Mouse (Mus musculus) gastrocnemius, adult 18-20 months (tissue): Measurements from ENCODE around the gene Gpr152. TPM values are rescaled to one million over a fixed set of nuclear protein-coding genes. Genes with fewer than 3 reads are reported as not detected.
A peak's percentile ranks its signal among the peaks of the same experiment; 100 is the strongest.

Source experiments
- DNase-seq: peaks from one replicate; pipeline ENCODE4 v3.0.0; 2021; ENCODE audit warnings: low spot score
- total RNA-seq, 2 experiments: library from RNA; stranded (reverse); gene quantifications; 2 replicates each; pipeline ENCODE4 v1.2.3; 2021

The Gpr152 gene
- total RNA-seq, 2 experiments from 2014 or later: not detected

DNA sequence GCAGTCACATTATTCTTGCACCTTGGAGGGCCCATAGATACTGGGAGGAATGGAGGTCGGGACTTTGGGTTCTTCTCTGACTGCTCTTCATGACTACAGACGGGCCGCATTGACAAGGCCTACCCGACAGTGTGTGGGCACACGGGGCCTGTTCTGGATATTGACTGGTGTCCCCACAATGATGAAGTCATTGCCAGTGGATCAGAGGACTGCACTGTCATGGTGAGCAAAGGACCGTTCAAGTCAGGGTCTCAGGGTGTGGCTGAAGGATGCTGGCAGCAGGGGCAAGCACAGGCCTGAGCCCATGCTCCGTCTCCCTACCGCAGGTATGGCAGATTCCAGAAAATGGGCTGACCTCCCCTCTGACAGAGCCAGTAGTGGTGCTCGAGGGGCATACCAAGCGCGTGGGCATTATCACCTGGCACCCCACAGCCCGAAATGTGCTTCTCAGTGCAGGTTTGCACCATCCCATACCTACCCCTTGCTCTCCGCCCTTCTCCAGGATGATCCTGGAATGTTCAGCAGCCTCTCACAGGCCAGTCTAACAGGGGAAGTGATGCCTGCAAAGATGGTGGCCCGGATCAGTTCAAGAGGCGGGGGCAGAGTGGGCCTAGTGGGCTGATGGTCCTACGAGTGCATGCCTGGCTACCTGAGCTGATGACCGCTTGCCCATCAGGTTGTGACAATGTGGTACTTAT, 10.3 kb downstream of the Gpr152 start:
- no peak for DNase-seq

DNA sequence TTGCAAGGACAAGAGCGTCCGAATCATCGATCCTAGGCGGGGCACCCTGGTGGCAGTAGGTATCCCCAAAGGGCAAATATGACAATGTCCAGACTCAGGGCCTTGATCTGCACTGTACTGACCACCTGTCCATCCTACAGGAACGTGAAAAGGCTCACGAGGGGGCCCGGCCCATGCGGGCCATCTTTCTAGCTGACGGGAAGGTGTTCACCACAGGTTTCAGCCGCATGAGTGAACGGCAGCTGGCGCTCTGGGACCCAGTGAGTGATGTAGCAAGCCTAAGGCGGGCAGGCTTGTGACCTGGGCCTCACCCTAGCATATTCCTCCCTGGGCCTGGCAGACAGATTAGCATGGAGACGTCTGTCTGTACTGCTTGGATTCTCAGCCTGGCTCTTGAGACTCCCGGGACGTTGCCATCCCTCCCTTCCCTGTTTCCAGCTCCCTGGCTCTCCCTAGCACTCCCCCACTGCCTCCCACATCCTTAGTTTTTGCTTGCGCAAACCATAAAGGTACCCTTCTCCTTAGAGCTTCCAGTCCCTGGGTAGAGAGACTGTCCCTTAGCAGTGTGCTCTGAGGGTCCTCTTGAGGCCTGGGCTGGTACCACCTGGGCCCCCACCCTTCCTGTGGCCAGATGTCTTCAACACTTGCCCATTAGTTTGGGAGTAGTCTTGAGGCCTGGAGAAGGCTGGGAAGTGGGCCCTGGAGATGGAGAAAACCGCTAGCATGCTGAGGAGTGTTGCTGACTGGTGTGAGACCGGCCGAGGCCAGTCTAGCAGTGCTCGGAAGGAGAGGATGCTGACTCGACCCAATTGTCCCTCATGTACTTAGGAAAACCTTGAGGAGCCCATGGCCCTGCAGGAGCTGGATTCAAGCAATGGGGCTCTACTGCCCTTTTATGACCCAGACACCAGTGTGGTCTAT, 11.2 kb downstream of the Gpr152 start:
- no peak for DNase-seq

DNA sequence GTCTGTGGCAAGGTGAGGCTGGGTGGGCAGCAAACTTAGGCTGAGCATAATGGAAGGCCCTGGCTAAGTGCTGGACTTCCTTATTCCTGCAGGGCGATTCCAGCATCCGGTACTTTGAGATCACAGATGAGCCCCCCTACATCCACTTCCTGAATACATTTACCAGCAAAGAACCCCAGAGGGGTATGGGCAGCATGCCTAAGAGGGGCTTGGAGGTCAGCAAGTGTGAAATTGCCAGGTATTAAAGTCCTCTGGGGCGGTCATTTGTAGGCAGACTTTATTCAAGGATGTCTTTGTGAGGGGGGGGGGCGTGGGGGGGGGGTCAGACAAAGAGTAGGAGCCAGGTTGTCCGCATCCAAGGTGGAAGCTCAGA, 11.9 kb downstream of the Gpr152 start:
- no peak for DNase-seq

DNA sequence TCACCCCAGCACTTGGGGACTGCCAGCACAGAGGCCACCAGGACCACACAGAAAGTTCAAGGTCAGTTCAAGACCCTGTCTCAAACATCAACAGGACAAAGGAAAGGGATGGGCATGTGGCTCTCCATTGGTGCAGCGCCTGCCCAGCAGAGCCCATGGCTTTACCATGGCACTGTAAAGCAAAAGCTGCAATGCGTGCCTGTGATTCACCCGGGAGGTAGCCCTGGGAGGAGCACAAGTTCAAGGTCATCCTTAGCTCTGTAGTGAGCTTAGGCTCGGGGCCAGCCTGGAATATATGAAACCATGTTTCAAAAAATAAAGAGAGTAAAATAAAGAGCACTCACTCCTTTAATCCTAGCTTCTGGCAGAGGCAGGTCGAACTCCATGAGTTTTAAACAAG, 12.3 kb downstream of the Gpr152 start:
- DNase-seq: no peak

DNA sequence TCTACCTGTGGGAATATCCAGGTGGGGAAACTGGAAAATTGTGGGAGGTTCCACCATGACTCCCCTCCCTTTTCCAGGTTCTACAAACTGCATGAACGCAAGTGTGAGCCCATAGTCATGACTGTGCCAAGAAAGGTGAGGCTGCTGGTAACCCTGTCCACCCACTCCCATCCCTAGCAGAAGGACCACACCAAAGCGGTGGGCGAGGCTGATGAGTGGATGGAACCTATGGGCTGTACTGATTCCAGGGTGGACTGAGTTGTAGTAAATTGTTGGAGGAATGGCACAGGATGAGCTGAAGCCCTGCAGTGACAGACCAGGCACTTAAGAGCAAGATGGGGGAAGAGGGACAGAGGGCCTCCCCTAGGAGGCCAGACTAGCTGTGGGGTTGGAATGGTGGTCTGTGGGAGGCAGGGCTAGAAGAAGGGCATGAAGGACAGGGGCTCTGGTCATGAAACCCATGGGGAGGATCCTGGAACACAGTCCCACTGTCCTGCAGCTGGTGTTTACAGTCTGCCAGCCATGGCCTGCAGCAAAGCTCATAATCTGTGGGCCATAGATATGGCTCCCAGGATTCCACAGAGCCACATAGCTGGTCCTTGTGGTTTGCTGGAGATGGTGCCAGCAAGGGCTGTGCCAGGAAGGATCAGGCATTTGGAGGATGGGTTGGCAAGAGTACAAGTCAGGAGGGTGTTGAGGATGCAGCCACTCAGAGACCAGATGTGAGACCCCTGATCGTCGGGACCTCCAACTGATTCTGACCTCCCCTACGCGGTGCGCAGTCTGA, 13.1 kb downstream of the Gpr152 start:
- DNase-seq: no peak

DNA sequence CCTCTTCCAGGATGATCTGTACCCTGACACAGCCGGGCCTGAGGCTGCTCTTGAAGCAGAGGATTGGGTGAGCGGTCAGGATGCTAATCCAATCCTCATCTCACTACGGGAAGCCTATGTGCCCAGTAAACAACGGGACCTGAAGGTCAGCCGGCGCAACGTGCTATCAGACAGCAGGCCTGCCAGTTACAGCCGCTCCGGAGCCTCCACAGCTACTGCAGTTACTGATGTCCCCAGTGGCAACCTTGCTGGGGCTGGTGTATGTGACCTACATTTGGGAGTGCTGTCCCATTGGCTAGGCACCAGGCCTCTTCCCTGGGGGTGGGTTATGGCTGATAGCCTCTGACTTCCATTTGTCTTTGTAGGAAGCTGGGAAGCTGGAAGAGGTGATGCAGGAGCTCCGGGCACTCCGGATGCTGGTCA, 13.7 kb downstream of the Gpr152 start, which contains the start of gene Ptprcap:
TSS of gene Ptprcap (plus strand) at position 373 of the 423 bp plus-strand sequence.
- DNase-seq: no peak

DNA sequence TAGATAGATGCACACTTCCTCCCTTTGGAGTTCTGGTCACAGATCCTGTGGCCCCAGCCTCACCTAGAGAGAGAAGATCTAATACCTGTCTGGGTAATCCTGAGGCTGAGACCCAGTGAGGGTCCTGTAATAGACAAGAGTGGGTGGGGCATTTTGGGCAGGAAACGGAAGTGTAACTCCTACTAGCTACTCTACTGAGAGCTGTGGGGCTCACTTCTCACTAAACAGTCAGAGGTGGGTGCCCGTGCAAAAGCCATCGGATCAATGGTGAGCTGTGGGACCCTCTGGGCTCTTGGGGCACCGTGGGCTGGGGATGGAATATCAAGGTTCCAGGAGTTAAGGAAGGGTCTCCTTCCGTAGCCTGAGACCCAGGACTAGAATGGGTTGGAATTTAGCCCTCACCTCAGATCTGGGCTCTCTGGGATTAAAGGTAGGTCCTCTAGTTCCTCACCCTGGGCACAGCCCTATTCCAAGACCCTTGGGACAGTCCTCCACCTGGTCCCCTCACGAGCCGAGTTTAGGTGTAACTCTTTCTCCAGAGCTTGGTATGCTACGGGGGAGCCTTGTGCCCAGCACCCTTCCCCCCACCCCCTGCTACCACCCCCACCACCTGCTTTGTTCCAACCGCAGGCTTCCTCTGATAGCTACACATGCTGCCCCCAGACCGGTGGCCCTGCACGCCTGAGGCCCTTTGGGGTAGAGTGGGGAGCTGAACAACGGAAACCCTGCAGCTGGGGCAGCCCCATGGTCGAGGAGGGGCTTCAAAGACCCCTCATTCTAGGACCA, 15.0 kb downstream of the Gpr152 start:
- no peak for DNase-seq

DNA sequence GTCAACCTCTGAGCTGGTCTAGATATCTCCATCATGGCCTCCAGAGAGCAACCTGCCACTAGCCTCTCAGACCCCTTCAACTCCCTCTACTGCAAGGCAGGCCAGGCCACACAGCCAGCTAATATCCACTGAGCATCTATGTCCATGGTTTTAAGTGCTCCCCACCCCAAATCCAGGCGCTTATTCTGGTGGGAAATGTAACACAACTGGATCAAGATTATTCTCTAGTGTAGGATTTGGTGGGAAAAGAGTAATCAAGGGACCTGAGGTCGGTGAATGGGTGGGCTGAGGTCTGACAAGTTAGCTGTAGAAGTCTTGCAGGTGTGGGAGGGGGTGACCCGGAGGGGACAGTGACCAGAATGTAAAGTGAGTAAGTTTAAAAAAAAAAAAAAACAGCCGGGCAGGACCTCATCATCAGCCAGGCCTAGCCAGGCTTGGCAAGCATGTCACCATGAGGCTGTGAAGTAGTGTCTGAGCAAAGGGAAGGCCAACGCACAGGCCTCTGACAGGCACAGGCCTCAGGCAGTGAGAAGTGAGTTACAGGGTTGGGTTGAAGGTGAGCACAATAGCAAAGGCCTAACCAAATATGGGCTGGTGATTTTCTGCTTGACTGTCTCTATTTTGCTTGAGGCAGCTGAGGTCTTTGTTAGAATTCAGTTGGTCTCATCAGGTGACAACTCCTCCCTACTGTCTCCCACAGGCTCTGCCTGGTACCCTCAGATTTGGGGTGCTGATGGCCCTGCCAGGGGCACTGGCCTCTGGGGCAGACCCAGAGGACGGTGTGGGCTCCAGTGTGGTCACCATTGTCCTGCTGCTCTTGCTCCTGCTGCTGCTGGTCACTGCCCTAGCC, 15.9 kb downstream of the Gpr152 start:
- no peak for DNase-seq

DNA sequence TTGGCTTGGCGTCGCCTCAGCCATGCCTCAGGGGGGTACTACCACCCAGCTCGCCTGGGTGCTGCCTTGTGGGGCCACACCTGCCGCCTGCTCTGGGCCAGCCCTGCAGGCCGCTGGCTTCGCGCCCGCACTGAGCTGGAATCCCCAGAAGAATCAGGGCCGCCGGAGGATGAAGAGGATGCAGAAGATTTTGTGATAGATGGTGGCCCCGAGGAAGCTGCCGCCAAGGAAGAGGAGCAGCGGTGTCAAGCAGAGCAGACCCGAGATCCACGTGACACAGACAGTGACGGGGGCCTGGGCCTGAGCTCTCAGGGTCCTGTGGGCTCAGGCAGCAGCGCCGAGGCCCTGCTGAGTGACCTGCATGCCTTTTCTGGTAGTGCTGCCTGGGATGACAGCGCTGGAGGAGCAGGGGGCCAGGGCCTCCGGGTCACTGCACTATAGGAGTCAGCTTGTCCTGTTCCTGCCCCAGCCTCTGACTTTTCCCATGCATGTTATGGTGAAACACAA, 16.5 kb downstream of the Gpr152 start:
- DNase-seq: no peak

DNA sequence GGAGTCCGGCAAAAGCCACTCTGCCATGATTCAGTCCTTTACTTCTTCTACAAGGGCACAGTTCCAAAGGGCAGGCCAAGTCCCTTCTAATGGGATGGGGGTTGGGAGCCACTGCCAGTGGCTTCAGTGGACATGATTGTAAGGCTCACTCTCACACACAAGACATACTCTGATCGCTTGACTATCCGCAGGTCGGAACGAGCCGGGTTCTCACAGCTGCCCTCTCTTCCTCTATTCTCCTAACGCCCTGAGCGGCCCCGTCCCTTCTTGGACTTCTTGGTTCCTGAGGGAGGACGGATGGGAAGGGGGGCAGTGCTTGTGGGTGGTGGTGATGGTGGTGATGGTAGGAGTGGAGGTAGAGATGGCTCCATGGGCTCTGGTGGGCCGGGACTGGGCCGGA, 17.2 kb downstream of the Gpr152 start:
- no peak for DNase-seq

DNA sequence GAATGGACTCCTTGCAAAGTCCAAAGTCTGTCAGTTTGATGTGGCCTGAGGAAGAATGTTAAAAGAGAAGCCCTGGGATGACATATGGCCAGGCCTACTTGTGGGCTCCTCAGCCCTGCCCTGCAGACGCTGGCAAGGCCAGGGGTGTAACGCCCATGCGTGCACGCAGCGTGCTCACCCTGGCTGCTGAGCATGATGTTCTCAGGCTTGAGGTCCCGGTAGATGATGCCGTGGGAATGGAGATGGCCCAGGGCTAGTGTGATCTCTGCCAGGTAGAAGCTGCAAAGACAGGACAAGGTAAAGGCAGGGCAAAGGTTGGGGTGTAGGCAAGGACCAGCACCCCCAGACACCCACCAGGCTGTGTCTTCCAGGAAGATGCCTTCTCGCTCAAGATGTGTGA, 19.5 kb downstream of the Gpr152 start:
- no peak for DNase-seq

DNA sequence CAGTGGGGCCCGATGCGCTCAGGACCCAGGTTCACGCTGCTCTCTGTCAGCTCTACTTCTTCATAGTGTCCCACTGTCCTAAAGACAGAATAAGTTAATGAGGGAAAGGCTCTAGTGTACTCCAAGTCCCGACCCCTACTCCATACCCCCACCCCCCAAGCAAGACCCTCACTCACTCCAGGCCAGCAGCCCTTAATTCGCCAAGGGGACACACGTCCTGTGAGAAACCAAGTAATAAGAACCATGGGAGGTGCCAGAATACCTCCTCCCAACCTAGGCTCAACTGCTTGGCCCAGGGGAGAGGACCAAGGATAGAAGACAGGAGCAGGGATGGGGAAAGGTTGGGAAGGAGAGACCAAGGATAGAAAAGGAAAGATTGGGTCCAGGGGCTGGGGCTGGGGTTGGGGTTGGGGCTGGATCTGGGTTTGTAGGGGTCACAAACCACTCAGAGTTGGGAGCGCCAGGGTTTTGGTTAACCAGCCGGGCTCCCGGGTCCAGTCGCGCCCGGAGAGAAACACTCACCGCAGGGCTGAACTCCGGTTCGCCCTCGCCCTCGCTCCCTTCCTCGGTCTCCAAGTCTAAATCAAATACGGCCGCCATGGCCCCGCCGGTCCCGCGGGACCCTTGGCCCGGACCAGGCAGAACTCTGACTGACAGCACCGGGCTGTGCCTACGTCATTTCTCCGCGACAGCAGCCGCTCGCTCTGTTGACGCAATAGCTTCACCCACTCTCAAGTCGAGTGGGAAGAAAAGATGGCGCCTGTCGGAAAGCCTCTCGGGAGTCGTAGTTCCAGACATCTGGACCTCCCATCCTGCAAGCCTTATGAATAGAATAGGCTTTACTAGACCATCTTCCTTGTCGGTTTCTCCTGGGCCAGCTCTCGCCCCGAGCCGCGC, 23.3 kb downstream of the Gpr152 start, which contains the start of gene Rps6kb2:
TSS of gene Rps6kb2 (minus strand) at position 709 of the 897 bp plus-strand sequence.
- peak; percentile 98 for DNase-seq

DNA sequence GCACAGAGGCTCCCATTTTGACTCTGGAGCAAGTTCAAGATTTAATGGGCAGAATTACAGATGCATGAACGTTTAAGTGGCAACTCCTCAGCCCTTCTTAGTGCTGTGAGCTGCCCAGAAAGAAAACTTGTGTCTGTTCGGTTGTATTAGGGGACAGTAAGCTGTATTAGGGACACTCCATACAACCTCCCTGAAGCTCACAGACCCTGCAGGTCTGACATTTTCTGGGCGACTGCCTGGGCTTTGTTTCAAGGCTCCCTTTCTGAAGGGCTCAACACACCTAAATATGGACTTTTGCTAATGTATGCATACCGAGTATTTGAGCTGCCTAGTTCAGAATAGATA, 23.9 kb downstream of the Gpr152 start:
- no peak for DNase-seq

DNA sequence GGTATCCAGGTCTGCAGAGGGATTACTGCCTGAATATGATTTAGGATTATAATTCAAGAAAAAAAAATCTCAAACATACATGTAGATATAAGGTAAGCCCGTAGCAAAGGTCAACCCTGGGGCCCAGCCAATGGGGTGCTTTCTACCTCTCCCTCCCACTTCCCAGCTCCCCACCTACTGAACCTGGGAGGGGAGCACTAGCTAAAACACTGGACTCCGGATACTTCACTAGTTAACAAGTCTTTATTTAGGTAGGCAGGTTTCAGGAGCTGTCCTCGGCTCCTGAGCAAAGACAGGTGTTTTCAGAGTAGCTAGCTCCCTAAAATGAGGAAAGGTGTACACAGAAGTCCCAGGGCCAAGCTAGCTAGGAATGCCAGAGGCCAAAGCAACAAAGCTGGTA, 24.5 kb downstream of the Gpr152 start:
- no peak for DNase-seq

DNA sequence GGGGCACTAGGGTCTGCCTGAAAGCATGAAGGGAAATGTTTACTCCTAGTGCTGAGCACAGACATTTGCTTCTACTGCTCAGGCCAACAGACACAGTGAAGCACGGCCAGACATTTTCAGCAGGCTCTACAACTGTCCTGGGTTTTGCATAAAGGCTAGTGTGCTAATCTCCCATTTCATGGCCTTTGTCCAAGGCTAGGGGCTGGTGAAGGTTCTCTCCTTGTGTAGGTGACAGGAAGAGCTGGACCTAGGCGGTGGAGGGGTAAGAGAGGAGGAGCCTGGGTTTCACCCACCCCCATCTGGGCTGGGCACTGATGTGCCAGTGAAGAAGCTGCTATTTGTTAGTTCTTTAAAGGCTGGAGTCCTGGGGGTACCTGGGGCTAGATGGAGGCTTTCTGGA, 25.1 kb downstream of the Gpr152 start:
- no peak for DNase-seq

DNA sequence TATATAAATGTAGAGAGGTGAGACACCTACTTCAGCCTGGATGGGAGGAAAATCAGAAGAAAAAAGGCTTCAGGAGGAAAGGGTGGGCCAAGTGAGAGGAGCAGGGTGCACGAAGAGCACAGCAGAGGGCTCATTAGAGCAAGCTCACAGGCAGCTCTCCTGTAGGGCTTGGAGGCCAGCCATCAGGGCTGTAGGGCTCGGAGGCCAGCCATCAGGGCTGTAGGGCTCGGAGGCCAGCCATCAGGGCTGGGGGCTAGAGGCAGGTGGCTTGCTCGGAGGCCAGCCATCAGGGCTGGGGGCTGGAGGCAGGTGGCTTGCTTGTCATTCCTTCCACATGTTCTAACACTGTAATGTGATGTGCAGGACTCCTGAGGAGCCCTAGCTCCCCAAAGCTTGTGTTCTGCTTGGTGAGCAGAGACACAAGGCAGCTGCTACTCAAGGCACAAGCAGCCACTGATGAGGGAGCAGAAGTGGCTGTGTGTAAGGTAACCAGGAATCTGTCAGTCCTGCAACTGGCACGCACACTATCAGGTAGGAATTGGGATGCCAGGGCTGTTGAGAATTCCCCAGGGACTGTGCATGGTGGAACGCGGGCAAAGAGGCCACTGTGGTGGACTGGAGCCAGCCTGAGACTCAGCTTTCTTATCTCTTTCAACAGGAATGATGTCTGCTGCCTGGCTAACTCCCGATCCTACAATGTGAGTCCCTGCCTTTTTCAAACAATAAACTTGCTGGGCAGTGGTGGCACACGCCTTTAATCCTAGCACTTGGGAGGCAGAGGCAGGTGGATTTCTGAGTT, 27.3 kb downstream of the Gpr152 start:
- DNase-seq: no peak

DNA sequence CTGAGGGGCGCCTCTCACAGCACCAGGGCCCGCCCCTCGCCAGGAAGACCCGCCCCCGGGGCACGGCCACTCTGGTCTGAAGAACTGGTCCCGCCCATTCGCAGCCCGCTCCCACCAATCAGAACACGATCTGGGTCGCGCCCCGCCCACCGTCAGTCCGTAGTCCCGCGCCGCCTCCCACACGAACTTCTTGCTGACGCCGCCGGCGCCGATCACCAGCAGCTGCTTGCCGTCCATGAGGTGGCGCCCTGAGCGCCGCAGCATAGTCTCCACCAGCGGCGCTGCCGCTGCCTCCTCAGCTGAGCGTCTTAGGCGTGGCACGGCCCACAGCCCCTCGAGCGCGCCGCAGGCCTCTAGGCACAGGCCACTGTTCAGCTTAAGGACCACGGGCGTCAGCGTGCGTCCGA, 29.8 kb downstream of the Gpr152 start:
- peak; percentile 100 for DNase-seq

DNA sequence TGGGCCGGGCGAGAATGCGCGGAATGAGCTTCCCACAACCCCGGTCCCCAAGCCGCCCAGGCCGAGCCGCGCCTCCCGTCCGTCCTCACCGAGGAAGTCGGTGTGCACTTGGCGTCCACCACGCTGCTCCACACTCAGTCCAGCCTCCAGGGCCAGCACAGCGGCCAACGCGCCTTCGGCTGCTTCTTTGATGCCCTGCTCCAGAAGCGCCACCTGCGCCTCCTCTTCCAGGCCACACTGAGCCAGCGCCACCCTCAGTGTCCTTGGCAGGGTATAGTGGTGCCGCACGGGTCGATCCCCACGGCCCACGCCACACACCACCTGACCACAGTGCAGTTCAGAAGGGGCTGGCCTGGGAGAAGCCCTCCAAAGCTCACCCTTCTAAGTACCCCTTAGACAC, 30.2 kb downstream of the Gpr152 start:
- DNase-seq: no peak
